Comparison of ENCODE assay signal across 8 mouse cellular contexts in the genomic region with DNA sequence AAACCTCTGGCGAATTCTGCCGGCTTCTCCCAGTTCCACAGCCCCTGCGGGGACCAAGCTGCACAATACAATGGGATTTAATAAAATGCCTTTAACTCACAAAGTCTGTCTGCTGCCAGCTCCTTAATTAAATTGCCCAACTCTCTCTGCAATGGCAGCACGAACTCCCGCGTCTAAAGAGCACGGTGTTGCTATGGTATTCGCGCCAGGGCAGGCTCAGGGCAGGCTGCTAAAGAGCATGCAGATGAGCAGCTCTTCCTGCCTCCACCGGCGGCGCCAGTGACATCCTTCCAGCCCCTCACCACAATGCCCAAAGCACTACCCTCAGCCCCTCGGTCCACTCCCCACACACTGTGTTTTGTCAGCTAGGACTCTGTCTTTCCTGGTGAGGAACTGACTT. TPM values are rescaled to one million over a fixed set of nuclear protein-coding genes. Genes with fewer than 3 reads are reported as not detected.
DNase-seq lines count a peak whose midpoint lies in the region; ATAC-seq and TF ChIP-seq lines count a peak whose summit lies in the region.
"Had no signal": no experiment of that assay in that cellular context is flagged by ENCODE, and none has a peak within 500 bp of the region (broad histone marks: within the 10 kb centered on the region; RNA-seq: fewer than 3 reads in every experiment).

No protein-coding gene starts in this region.

- no peaks in the 10 kb centered on the region for H3K36me3 ChIP-seq in liver, embryonic 11.5 days (ENCODE audit: control insufficient read depth, insufficient read depth, low read length)
- no peaks in the 10 kb centered on the region for H3K36me3 ChIP-seq in liver, postnatal 0 days (replicated peaks; ENCODE audit: insufficient read depth, low read length)
- H3K36me3 ChIP-seq in hindbrain, embryonic 12.5 days: no peaks in the 10 kb centered on the region
- no peaks in the 10 kb centered on the region for H3K36me3 ChIP-seq in neural tube, embryonic 12.5 days

- no peak for TF ChIP-seq EP300 in liver, postnatal 0 days (IDR thresholded peaks at IDR 0.05; ENCODE audit: low read depth)

- H3K4me2 ChIP-seq in liver, embryonic 11.5 days: peak overlapping the region; percentile 9; the same call in 1 of the 2 replicates
- H3K4me2 ChIP-seq in liver, postnatal 0 days (ENCODE audit: low read depth, low read length): no peak overlapping the region
- H3K4me2 ChIP-seq in hindbrain, embryonic 12.5 days (replicated peaks): peak overlapping the region; percentile 22; the same call in 1 of the 2 replicates
- H3K4me2 ChIP-seq in neural tube, embryonic 12.5 days (replicated peaks): peak overlapping the region; percentile 43

- 0 out of 2 replicates have a peak, but pooled peaks cover 2% of the 10 kb centered on the region for H3K4me1 ChIP-seq in liver, embryonic 11.5 days (replicated peaks; ENCODE audit: control insufficient read depth, insufficient read depth, low read length)
- no peaks in the 10 kb centered on the region for H3K4me1 ChIP-seq in liver, postnatal 0 days (ENCODE audit: insufficient read depth)
- peaks cover 46% of the 10 kb centered on the region for H3K4me1 ChIP-seq in hindbrain, embryonic 12.5 days
- H3K4me1 ChIP-seq in neural tube, embryonic 12.5 days: peaks cover 38% of the 10 kb centered on the region

- WGBS in liver, embryonic 11.5 days: 12% methylated on average over 13 of the region's 13 CpGs
- WGBS in liver, postnatal 0 days (ENCODE audit: insufficient replicate concordance): 18% methylated on average over 13 of the region's 13 CpGs
- WGBS in hindbrain, embryonic 12.5 days: 3% methylated on average over 13 of the region's 13 CpGs
- 6% methylated on average over 13 of the region's 13 CpGs for WGBS in neural tube, embryonic 12.5 days

- H3K27ac ChIP-seq in liver, embryonic 11.5 days (ENCODE audit: low read depth, low read length): no peak overlapping the region
- no peak overlapping the region for H3K27ac ChIP-seq in liver, postnatal 0 days (ENCODE audit: low read depth)
- H3K27ac ChIP-seq in hindbrain, embryonic 12.5 days: peak overlapping the region; percentile 77
- no peak overlapping the region for H3K27ac ChIP-seq in neural tube, embryonic 12.5 days

- no peak for DNase-seq in liver, embryonic 11.5 days (ENCODE audit: low spot score)
- DNase-seq in liver, postnatal 0 days: no peak
- peak; percentile 72 for DNase-seq in embryo, embryonic 11 days
- DNase-seq in right cerebral cortex, postnatal 14 days: no peak
- no peak for DNase-seq in urinary bladder, postnatal 14 days (ENCODE audit: low spot score)
- DNase-seq: kidney, adult 18-20 months had no signal

- 0 out of 2 replicates have a peak, but pooled peaks cover 5% of the 10 kb centered on the region for H3K27me3 ChIP-seq in liver, embryonic 11.5 days (replicated peaks; ENCODE audit: control insufficient read depth, insufficient read depth, low read length)
- no peaks in the 10 kb centered on the region for H3K27me3 ChIP-seq in liver, postnatal 0 days (ENCODE audit: insufficient read depth, low read length)
- H3K27me3 ChIP-seq in hindbrain, embryonic 12.5 days: peaks cover 11% of the 10 kb centered on the region
- no peaks in the 10 kb centered on the region for H3K27me3 ChIP-seq in neural tube, embryonic 12.5 days (replicated peaks)

- ATAC-seq in liver, embryonic 11.5 days (replicated peaks; ENCODE audit: low FRiP score): no peak
- no peak for ATAC-seq in liver, postnatal 0 days
- ATAC-seq in hindbrain, embryonic 12.5 days (ENCODE audit: low FRiP score): peak; percentile 42
- ATAC-seq in neural tube, embryonic 12.5 days (ENCODE audit: low FRiP score, low read depth): peak; percentile 68

- no peak for TF ChIP-seq CTCF in liver, postnatal 0 days (IDR thresholded peaks at IDR 0.05; ENCODE audit: low read depth)

- H3K9me3 ChIP-seq in liver, embryonic 11.5 days (ENCODE audit: control insufficient read depth, low read length): no peaks in the 10 kb centered on the region
- no peaks in the 10 kb centered on the region for H3K9me3 ChIP-seq in liver, postnatal 0 days (ENCODE audit: low read length)
- H3K9me3 ChIP-seq in hindbrain, embryonic 12.5 days (replicated peaks): no peaks in the 10 kb centered on the region
- H3K9me3 ChIP-seq in neural tube, embryonic 12.5 days: no peaks in the 10 kb centered on the region

- H3K4me3 ChIP-seq in liver, embryonic 11.5 days (ENCODE audit: low read depth, low read length): no peak overlapping the region
- no peak overlapping the region for H3K4me3 ChIP-seq in liver, postnatal 0 days (ENCODE audit: low read depth, low read length)
- H3K4me3 ChIP-seq in hindbrain, embryonic 12.5 days: no peak overlapping the region
- H3K4me3 ChIP-seq in neural tube, embryonic 12.5 days: no peak overlapping the region

- no peak overlapping the region for H3K9ac ChIP-seq in liver, embryonic 11.5 days (ENCODE audit: low read depth, low read length)
- H3K9ac ChIP-seq in liver, postnatal 0 days (replicated peaks): no peak overlapping the region
- no peak overlapping the region for H3K9ac ChIP-seq in hindbrain, embryonic 12.5 days
- 0 out of 2 replicates have a peak overlapping the region, but pooled peaks have one; percentile 9 for H3K9ac ChIP-seq in neural tube, embryonic 12.5 days

RNA-seq across cellular contexts. Expression of a gene that starts 41.0 kb away (rescaled TPM):
- 1.3 and 1.4 TPM in 2 replicates for polyA plus RNA-seq in liver, embryonic 11.5 days (2014; fragmentation: Nextera tagmentation; extraction: Ambion mirVana)
- polyA plus RNA-seq in liver, postnatal 0 days (2015; fragmentation: Nextera tagmentation; extraction: Ambion mirVana): 0.05 TPM in 1 of 2 replicates, not detected in the other
- 17.0 and 18.8 TPM in 2 replicates for polyA plus RNA-seq in hindbrain, embryonic 12.5 days (2016; fragmentation: Nextera tagmentation; extraction: Ambion mirVana)
- 18.3 and 19.7 TPM in 2 replicates for polyA plus RNA-seq in neural tube, embryonic 12.5 days (2016; fragmentation: Nextera tagmentation; extraction: Ambion mirVana)

Comparison
In these comparisons a context has a peak if more than half of its experiments do, and no peak if none do; other contexts are left out.
1. ATAC-seq: peak in hindbrain, embryonic 12.5 days (single experiment) and neural tube, embryonic 12.5 days (single experiment); none in liver, embryonic 11.5 days (single experiment) and liver, postnatal 0 days (single experiment).